Mouse (Mus musculus) erythroblast, embryonic 14.5 days (primary cell): ENCODE data around the gene Bex3.

ENCODE experiments used
- GATA1 ChIP-seq: IDR thresholded peaks from 2 replicates; pipeline ENCODE4 v1.6.1; 2012; ENCODE audit warnings: low read length, inconsistent platforms, mixed read lengths
- TAL1 ChIP-seq: IDR thresholded peaks from 3 replicates; pipeline ENCODE4 v1.6.1; 2012; ENCODE audit warnings: low read length, inconsistent platforms, mixed read lengths

DNA sequence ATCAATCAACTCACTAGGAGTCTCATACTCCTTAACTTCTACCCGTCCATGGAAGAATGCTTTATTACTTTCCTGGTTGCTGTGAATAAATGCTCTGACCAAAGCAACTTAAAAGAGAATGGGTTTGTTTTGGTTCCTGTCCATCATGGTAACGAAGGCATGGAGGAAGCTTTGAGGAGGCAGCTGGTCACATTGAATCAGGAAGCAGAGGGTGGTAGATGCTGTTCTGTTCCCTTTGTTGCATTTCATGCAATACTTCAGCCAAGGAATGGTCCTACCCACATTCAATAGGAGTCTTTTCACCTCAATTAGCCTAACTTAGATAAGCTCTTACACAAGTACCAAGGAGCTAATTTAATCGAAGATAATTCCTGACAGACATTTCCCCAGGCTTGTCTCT is 5.3 kb downstream of the Bex3 start:
- TF ChIP-seq GATA1 (no peak), TAL1 (no peak)
